Mouse (Mus musculus) adrenal gland, postnatal 14 days (tissue): ENCODE data around the gene Gm20594. TPM values are rescaled to one million over a fixed set of nuclear protein-coding genes. Genes with fewer than 3 reads are reported as not detected.

Experiments used
- DNase-seq: peaks from one replicate; pipeline ENCODE4 v3.0.0; 2021; ENCODE audit warnings: mixed read lengths
- long read RNA-seq, 2 experiments: library from polyadenylated mRNA; stranded (forward); transcript quantifications; one replicate each; pipeline ENCODE4 v2.0.0; 2021
- total RNA-seq: library from RNA; stranded (reverse); gene quantifications from 2 replicates; pipeline ENCODE4 v1.2.3, GENCODE M21; 2021

The Gm20594 gene
- not detected in 2 replicates for total RNA-seq
- long read RNA-seq, experiment 1, result 0 reads
- long read RNA-seq, experiment 2, result 0 reads

- no peak for DNase-seq
Measured at GRCm38 (mm10) chr6:79817616-79818015, at the start of gene Gm20594. TSS of gene Gm20594 (plus strand) at chr6:79817916.

- no peak for DNase-seq
Measured at GRCm38 (mm10) chr6:79818114-79818513, 398 bp downstream of the Gm20594 start.

DNA sequence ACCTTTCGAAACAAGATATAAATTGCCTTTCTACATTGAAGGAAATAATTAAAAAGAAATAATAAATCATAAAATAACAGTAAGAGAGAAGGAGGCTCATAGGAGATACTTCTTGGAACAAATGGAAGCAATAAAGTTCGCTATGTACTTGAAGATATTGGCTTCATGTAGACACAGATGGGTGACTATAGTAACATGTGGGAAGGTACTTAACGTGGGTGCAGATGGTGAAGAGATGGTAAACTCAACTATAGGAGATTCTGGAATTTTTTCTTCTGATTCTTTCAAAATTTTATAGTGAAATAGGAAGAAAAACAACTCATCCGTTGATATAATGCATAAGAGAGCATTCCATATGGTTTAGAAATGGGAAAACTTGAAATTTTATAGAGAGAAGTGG lies 16.1 kb downstream of the Gm20594 start:
- no peak for DNase-seq

DNA sequence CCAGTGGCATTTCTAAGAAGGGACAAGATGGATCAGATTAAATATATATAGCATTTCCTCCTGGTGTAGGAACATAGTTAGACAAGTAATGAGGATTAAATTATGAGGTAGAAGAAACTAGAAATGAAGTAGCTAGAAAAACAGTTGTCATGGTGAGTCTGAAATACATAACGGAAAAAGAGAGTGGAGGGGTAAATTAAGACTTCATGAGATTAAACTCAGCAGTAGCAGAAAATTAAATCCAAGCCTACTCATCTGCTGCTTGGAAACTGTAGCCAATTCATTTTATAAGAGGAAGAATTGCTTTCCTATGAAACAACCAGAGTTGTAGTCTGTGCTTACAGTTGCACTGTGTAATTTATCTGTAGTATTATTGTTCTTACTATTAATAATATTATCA lies 29.1 kb downstream of the Gm20594 start:
- no peak for DNase-seq

Other genes with a start within 250 kb of the Gm20594 start
- gene Lrrtm4, start 201.0 kb downstream of the Gm20594 start, total RNA-seq, result 3.7 and 3.9 TPM in 2 replicates